Mouse (Mus musculus) neural tube, embryonic 12.5 days (tissue): ENCODE data around the gene Ddx60. TPM values are rescaled to one million over a fixed set of nuclear protein-coding genes. Genes with fewer than 3 reads are reported as not detected.

Experiments used
- ATAC-seq: fragments of 200-750 bp; cut with Nextera tagmentation; 2 replicates; pipeline ENCODE4 v1.8.0; 2017; ENCODE audit warnings: low read depth, mild to moderate bottlenecking, moderate TSS enrichment, moderate library complexity; ENCODE audit not compliant: low FRiP score
- H3K27ac ChIP-seq: fragments of 300-500 bp; sonication (generic); 2 replicates; pipeline ENCODE4 v1.5.1; 2016
- H3K27me3 ChIP-seq: fragments of 300-500 bp; sonication (generic); replicated peaks from 2 replicates; pipeline ENCODE4 v1.6.1; 2016; ENCODE audit warnings: mild to moderate bottlenecking
- H3K36me3 ChIP-seq: fragments of 300-500 bp; sonication (generic); 2 replicates; pipeline ENCODE4 v1.6.1; 2016; ENCODE audit warnings: mild to moderate bottlenecking
- H3K4me1 ChIP-seq: fragments of 300-500 bp; sonication (generic); 2 replicates; pipeline ENCODE4 v1.6.1; 2016
- H3K4me2 ChIP-seq: fragments of 300-500 bp; sonication (generic); replicated peaks from 2 replicates; pipeline ENCODE4 v1.6.1; 2016; ENCODE audit warnings: mild to moderate bottlenecking
- H3K4me3 ChIP-seq: fragments of 300-500 bp; sonication (generic); 2 replicates; pipeline ENCODE4 v1.5.1; 2016
- H3K9ac ChIP-seq: fragments of 300-500 bp; sonication (generic); 2 replicates; pipeline ENCODE4 v1.6.1; 2016; ENCODE audit warnings: mild to moderate bottlenecking
- H3K9me3 ChIP-seq: fragments of 300-500 bp; sonication (generic); 2 replicates; pipeline ENCODE4 v1.6.1; 2016; ENCODE audit warnings: mild to moderate bottlenecking
- WGBS: fragments of 180-500 bp; shearing (Covaris S2); methylation state at CpG from one replicate; pipeline ENCODE4 v1.1.7; 2016; 5-methylcytosine and 5-hydroxymethylcytosine counted together
- polyA plus RNA-seq: library from polyadenylated mRNA; unstranded; fragments of >200 nt; fragmentation: Nextera tagmentation; extraction: Ambion mirVana; gene quantifications from 2 replicates; pipeline ENCODE4 v1.2.1, GENCODE M21; 2016

Gene Ddx60
- 0.10 and 0.27 TPM in 2 replicates for polyA plus RNA-seq

DNA sequence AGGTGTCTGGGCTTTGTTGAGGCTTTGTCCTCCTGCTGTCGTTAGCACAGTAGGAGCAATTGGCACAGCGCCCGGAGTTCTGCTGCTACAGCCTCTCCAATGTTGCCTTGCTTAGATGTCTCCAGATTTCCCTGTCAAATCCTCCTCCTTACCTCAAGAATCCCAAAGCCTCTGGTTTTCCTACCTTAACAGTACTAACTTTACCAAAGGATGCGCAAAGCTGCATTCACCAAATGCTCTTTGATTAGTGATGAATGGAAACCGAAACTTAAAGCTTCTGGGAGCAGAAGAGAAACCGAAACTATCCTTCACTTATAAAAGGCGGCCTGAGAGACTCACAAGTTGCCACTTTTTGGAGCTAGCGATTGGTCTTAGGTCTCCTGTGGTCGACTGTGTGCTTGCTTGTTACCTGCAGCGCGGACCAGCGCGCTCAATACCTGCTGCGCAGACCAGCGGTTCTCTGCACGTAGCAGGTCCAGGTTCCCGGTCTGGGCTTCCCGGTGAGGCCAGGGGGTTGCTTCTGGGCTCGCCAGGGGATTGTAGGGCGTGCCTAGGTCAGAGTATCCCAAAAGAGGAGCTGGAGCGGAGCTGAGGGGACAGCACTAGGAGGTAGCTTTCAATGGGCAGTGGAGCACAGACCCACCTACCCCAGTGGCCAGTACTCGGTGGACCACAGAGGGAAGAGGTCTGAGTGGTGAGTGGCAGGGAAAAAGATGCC lies at the start of gene Ddx60:
Ddx60 (plus strand) TSS at position 311 of the 718 bp plus-strand sequence.
- H3K9me3 ChIP-seq, result no peaks in the 10 kb centered on the region
- peak within 1 kb of the TSS; percentile 79 for H3K4me2 ChIP-seq
- peak within 1 kb of the TSS; percentile 51 for H3K9ac ChIP-seq
- WGBS, result 12% methylated on average over 22 of the region's 22 CpGs
- H3K4me1 ChIP-seq, result no peaks in the 10 kb centered on the region
- no peaks in the 10 kb centered on the region for H3K27me3 ChIP-seq
- peak within 1 kb of the TSS; percentile 42 for H3K4me3 ChIP-seq
- no peak within 1 kb of the TSS for H3K27ac ChIP-seq
- no peaks in the 10 kb centered on the region for H3K36me3 ChIP-seq
- peak; percentile 66; the same call in 1 of the 2 replicates for ATAC-seq

DNA sequence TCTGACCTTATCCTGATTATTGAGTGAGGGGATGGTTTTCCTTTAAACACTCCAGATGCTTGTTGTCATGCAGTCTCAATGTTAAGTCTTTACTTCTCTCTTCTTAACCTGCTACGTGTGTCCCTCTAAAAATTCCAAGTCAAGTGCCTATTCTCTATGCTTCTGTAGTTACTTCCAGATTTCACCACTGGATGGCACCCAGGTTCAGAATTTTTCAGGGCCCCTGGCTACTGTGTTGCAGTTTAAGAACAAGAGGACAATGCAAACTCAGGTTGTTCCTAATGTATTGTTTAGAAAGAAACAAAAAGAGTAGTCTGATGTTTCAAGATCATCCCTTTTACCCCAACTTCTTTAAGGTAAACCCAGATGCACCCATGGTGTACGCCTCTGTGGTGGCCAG lies 33.8 kb upstream of the Ddx60 start:
- H3K4me3 ChIP-seq, result no peak overlapping the region
- no peak overlapping the region for H3K9ac ChIP-seq
- no peak overlapping the region for H3K4me2 ChIP-seq
- no peaks in the 10 kb centered on the region for H3K36me3 ChIP-seq
- no peak overlapping the region for H3K27ac ChIP-seq
- no peaks in the 10 kb centered on the region for H3K9me3 ChIP-seq
- H3K27me3 ChIP-seq, result no peaks in the 10 kb centered on the region
- ATAC-seq, result 0 out of 2 replicates have a peak, but pooled peaks have one; percentile 48
- 63% methylated on average over 2 of the region's 2 CpGs for WGBS
- H3K4me1 ChIP-seq, result no peaks in the 10 kb centered on the region

DNA sequence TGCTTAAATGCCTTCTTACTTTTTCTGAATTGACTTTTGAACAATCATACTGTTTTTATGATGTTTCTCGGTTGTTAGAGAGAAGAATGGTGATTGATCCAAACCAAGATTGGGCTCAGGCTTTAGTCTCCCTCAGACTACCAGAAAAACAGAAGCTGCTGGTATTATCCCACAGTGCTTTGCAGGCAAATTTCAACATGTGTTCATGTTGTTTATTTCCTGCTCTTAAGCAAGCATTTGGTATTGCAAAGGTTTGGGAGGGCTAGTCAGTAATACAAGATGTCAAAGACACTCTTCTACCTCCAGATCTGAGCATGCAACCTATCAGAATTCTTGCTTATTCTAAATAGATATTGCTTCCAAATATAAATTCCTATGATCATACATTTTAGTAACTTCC lies 31.1 kb upstream of the Ddx60 start:
- H3K27ac ChIP-seq, result no peak overlapping the region
- H3K36me3 ChIP-seq, result no peaks in the 10 kb centered on the region
- WGBS, result 89% methylated on average over 1 of the region's 1 CpGs
- no peaks in the 10 kb centered on the region for H3K27me3 ChIP-seq
- no peak for ATAC-seq
- H3K4me3 ChIP-seq, result no peak overlapping the region
- H3K4me2 ChIP-seq, result no peak overlapping the region
- H3K4me1 ChIP-seq, result no peaks in the 10 kb centered on the region
- no peak overlapping the region for H3K9ac ChIP-seq
- H3K9me3 ChIP-seq, result no peaks in the 10 kb centered on the region

DNA sequence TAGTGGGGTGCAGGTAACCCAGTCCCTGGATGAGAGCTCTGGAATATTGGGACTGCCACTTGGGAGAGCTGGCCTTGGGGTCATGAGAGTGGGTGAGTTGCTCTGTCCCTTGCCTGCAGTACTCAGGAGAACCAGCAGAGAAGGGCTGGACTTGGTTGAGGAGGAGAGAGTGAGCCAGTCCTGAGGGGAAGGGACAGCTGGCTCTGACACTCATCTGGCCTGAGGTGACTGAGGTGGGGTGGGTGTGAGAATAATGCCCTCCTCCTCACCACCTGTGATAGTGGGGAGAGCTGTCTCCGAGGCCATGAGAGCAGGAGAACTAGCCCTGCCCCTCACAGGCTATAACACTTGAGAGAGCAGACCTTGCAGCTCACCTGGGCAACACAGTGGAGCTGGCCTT lies 30.5 kb upstream of the Ddx60 start:
- Histone ChIP-seq H3K4me3 (no peak overlapping the region), H3K4me1 (no peaks in the 10 kb centered on the region), H3K36me3 (no peaks in the 10 kb centered on the region), H3K9ac (no peak overlapping the region), H3K4me2 (no peak overlapping the region), H3K9me3 (no peaks in the 10 kb centered on the region), H3K27ac (no peak overlapping the region), H3K27me3 (no peaks in the 10 kb centered on the region)
- ATAC-seq, result no peak
- WGBS, result 88% methylated on average over 1 of the region's 1 CpGs

DNA sequence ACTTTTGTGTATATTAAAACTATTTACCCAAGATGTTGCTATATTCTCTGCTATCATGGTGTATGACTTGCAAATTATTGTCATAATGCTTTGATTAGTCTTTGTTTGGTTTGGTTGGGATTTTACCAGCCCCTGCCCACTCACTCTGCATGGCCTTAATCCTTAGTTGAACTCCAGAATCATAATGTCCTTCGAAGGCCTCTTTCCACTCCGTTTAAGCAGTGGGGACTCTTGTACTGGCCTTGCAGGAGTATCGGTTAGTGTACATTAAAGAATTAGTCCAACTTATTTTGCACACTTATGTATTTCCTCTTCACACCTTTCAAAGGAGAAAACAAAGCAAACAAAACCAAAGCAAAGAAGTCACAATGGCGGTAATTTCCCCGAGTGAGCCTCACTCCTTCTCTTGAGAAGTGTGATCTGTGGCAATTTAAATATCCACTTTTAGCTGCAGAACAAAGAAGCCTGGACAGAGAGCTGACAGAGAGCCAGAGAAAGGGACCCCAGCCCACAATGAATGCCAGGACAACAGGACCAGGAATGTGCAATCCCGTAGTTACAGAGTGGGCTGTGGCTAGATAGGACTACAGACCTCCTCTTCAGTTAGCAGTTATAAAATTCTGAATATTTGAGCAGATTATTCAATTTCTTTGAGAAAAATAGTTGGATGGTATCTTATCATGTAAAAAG lies 26.7 kb upstream of the Ddx60 start:
- no peaks in the 10 kb centered on the region for H3K4me1 ChIP-seq
- WGBS, result 38% methylated on average over 6 of the region's 6 CpGs
- H3K9ac ChIP-seq, result no peak overlapping the region
- H3K27me3 ChIP-seq, result no peaks in the 10 kb centered on the region
- no peak overlapping the region for H3K27ac ChIP-seq
- no peaks in the 10 kb centered on the region for H3K36me3 ChIP-seq
- H3K4me3 ChIP-seq, result no peak overlapping the region
- peak; percentile 53; the same call in 1 of the 2 replicates for ATAC-seq
- no peak overlapping the region for H3K4me2 ChIP-seq
- H3K9me3 ChIP-seq, result no peaks in the 10 kb centered on the region

DNA sequence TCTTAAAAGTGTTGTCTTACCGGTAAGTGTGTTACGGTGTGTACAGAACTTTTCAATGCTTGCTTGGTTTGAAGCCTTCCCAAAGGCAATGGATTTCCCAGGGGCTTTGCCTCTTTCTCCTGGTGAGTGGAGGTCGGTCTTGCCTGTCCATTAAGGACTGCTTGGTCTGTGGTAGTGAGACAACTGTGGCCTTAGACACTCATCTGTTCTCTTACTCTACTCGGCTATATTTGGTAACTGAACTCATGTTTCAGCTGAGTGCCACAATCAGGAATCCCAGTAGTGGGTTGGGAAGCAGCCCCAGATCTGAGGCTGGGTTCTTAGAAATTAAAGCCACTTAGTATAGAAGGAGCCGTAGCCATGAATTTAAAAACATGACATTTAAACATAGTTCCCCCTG lies 25.4 kb upstream of the Ddx60 start, which contains the start of gene Palld:
Palld (minus strand) TSS at position 170 of the 400 bp plus-strand sequence.
- Histone ChIP-seq H3K27me3 (no peaks in the 10 kb centered on the region), H3K4me3 (no peak within 1 kb of the TSS), H3K4me2 (no peak within 1 kb of the TSS), H3K9ac (no peak within 1 kb of the TSS), H3K36me3 (no peaks in the 10 kb centered on the region), H3K4me1 (no peaks in the 10 kb centered on the region), H3K9me3 (no peaks in the 10 kb centered on the region), H3K27ac (no peak within 1 kb of the TSS)
- ATAC-seq, result no peak
- WGBS, result 86% methylated on average over 5 of the region's 5 CpGs

DNA sequence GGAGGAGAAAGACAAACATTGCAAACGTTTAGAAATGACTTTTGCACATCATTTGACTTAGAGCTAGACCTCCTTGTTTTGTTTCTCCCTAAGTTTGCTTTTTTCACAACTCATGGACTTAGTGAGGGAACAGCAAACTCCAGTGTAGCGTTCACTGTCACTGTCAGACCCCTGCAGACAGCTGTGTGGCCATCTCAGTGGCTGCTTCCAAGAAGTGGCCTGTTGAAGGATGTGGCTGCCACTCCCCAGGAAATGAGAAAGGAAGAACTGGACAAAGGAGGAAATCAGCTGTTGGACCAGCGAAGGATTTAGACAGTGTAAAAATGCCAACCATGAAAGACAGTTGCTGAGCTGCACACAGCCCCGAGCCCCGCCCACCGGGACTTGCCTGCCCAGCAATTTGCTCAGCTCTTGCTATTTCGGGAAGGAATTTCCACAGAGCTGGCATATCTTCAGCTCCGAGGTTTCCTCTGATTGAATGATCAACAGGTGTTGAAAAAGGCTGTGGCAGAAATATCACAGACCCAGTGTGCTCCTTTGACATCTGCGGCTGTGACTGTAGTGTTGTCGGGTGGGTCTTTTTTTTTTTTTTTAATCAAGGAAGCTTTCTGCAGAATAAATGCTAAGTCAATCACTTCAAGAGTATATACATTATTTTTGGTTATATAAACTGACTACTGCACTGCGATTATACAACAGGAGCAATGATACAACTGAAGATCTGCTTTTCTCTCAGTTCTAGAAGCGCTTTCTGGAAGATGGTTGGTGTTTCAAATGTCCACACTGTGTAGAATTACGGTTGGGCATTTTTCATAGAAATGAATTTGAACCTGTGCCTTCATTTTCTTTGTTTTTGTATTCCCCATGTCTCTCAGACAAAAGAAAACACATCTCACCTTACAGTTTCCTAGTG lies 19.3 kb upstream of the Ddx60 start:
- Histone ChIP-seq H3K9ac (no peak overlapping the region), H3K4me3 (no peak overlapping the region), H3K4me2 (no peak overlapping the region), H3K27me3 (no peaks in the 10 kb centered on the region), H3K36me3 (no peaks in the 10 kb centered on the region), H3K9me3 (no peaks in the 10 kb centered on the region), H3K4me1 (no peaks in the 10 kb centered on the region), H3K27ac (no peak overlapping the region)
- 78% methylated on average over 13 of the region's 13 CpGs for WGBS
- no peak for ATAC-seq

DNA sequence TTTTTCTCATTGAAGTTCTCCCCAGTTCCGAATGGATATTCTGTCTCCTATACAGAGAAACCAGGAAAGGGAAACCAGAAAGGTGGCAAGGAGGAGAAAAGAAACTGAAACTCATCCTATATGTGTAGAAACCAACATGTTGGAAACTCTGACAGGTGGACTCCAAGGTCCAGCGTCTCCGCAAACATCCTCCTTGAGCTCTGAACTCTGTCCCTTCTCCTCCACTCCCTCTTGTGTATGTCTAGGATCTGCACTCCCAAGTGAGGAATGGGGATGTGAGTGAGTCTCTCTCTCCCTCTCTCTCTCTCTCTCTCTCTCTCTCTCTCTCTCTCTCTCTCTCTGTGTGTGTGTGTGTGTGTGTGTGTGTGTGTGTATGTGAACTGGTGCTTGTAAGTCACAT lies 18.6 kb upstream of the Ddx60 start:
- Histone ChIP-seq H3K36me3 (no peaks in the 10 kb centered on the region), H3K9ac (no peak overlapping the region), H3K27ac (no peak overlapping the region), H3K4me1 (no peaks in the 10 kb centered on the region), H3K9me3 (no peaks in the 10 kb centered on the region), H3K27me3 (no peaks in the 10 kb centered on the region), H3K4me3 (no peak overlapping the region), H3K4me2 (no peak overlapping the region)
- ATAC-seq, result no peak
- WGBS, result 88% methylated on average over 3 of the region's 3 CpGs

DNA sequence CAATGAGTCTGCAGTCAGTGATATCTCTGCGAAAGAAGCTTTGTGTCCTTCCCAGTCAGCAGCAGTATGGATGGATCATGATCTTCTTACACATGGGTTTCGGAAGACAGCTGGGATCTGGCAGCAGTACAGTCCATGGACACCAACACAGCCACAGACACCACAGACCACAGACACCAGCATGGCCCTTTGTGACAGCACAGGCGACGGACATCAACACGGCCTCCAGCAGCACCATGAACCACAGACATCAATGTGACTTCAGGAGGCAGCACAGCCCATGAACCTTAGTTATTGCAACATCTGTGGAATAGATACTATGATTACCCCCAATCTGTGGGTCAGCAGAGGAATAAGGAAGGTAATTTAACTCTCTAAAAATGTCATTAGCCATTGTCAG lies 15.1 kb upstream of the Ddx60 start:
- H3K4me1 ChIP-seq, result no peaks in the 10 kb centered on the region
- H3K4me2 ChIP-seq, result no peak overlapping the region
- WGBS, result 93% methylated on average over 5 of the region's 5 CpGs
- no peaks in the 10 kb centered on the region for H3K36me3 ChIP-seq
- no peaks in the 10 kb centered on the region for H3K9me3 ChIP-seq
- no peak overlapping the region for H3K27ac ChIP-seq
- H3K9ac ChIP-seq, result no peak overlapping the region
- no peak for ATAC-seq
- H3K27me3 ChIP-seq, result no peaks in the 10 kb centered on the region
- H3K4me3 ChIP-seq, result no peak overlapping the region

DNA sequence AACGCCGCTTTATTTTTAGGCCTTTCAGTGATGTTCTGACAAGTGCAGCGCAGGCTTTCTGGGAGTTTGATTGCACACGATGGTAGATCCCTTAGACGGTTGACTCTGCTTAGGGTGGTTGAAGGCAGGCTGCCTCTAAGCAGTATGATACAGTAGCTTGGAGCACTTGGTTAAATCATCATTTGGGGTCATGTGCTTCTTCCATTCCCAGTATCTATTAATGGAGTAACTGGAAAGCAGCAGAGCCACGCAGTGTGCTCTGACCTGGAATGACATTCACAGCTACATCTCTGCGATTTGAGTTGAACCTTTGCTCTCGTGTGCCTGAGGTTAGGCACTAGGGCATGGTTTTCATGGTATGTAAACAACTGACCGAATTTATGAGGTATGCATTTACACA lies 13.9 kb upstream of the Ddx60 start:
- no peak overlapping the region for H3K9ac ChIP-seq
- ATAC-seq, result no peak
- H3K4me3 ChIP-seq, result no peak overlapping the region
- 88% methylated on average over 9 of the region's 9 CpGs for whole genome bisulfite sequencing
- H3K4me1 ChIP-seq, result no peaks in the 10 kb centered on the region
- no peak overlapping the region for H3K27ac ChIP-seq
- no peaks in the 10 kb centered on the region for H3K27me3 ChIP-seq
- no peaks in the 10 kb centered on the region for H3K36me3 ChIP-seq
- no peak overlapping the region for H3K4me2 ChIP-seq
- no peaks in the 10 kb centered on the region for H3K9me3 ChIP-seq

DNA sequence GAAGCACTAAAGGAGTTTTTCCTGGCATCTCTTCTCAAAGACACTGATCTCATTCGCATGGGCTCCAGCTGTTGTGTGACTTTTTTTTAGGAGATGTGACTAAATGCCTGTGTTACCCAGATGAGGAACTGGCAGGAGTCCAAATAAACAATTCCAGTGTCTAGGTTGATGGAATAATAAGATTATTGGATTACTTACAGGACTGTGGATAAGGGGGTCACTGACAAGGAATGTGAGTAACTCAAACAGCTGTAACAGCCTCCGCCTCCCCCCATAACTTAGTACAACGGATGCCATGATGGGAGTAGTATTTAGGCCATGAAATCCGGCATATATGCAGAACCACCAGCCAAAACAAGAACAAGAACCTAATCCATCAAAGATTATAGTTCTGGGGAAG lies 10.6 kb upstream of the Ddx60 start:
- H3K36me3 ChIP-seq, result no peaks in the 10 kb centered on the region
- no peak overlapping the region for H3K4me2 ChIP-seq
- no peaks in the 10 kb centered on the region for H3K27me3 ChIP-seq
- no peak overlapping the region for H3K4me3 ChIP-seq
- H3K9ac ChIP-seq, result no peak overlapping the region
- 91% methylated on average over 4 of the region's 4 CpGs for WGBS
- no peaks in the 10 kb centered on the region for H3K4me1 ChIP-seq
- no peak for ATAC-seq
- no peaks in the 10 kb centered on the region for H3K9me3 ChIP-seq
- H3K27ac ChIP-seq, result no peak overlapping the region

DNA sequence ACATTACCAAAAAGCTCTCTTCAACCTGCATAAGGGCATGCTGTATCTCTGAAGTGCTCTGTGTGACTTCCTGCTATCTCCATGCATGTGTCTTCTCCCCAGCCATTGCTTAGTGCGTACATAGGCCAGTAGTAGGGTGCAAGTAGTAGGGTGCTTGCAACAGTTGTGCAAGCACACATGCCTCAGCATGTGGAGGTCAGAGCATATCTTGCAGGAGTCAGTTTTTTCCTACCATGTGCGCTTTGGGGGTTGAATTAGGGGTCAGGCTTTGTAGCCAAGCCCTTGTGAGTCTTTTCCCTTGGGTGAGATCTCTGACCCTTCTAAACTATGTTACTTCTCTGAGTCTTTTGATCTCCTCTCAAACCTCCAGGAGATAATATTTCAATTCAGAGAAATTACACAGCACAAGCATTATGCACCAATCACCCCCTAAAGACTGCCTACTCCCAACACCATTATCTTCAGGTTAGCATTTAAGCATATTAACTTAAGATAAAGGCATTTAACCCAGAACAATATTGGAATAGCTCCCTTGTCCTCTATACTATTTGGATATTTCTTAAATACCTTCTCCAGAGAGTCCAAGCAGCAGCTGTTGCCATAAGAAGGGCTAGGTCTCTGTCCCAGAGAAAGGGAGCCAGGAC lies 8.6 kb upstream of the Ddx60 start:
- Histone ChIP-seq H3K27ac (no peak overlapping the region), H3K27me3 (no peaks in the 10 kb centered on the region), H3K4me2 (no peak overlapping the region), H3K9me3 (no peaks in the 10 kb centered on the region), H3K9ac (no peak overlapping the region), H3K4me3 (no peak overlapping the region), H3K4me1 (no peaks in the 10 kb centered on the region), H3K36me3 (no peaks in the 10 kb centered on the region)
- no peak for ATAC-seq
- 83% methylated on average over 2 of the region's 2 CpGs for WGBS
